Mouse (Mus musculus) heart, adult 2 months (tissue): Measurements from ENCODE around the gene Zcrb1. TPM values are rescaled to one million over a fixed set of nuclear protein-coding genes. Genes with fewer than 3 reads are reported as not detected.

Source experiments
- DNase-seq, 2 experiments: peaks; one replicate each; pipeline ENCODE4 v3.0.0; 2021
- H3K27ac ChIP-seq: fragments of 200-600 bp; 2 replicates; pipeline ENCODE4 v1.8.1; 2022
- H3K27me3 ChIP-seq: fragments of 200-500 bp; 2 replicates; pipeline ENCODE4 v1.6.1; 2012; ENCODE audit warnings: mild to moderate bottlenecking, low read length, inconsistent platforms, mixed read lengths; ENCODE audit not compliant: control insufficient read depth, insufficient read depth
- H3K36me3 ChIP-seq: fragments of 200-500 bp; 2 replicates; pipeline ENCODE4 v1.6.1; 2012; ENCODE audit warnings: low read length, inconsistent platforms; ENCODE audit not compliant: control insufficient read depth, insufficient read depth
- H3K4me1 ChIP-seq: fragments of 200-500 bp; 2 replicates; pipeline ENCODE4 v1.6.1; 2011; ENCODE audit warnings: low read length; ENCODE audit not compliant: control insufficient read depth, insufficient read depth
- H3K4me3 ChIP-seq: fragments of 200-600 bp; 2 replicates; pipeline ENCODE4 v1.8.1; 2022
- H3K79me2 ChIP-seq: fragments of 200-500 bp; replicated peaks from 2 replicates; pipeline ENCODE4 v1.6.1; 2012; ENCODE audit warnings: mild to moderate bottlenecking, inconsistent platforms, low read length, moderate library complexity, mixed read lengths; ENCODE audit not compliant: control insufficient read depth, insufficient read depth
- H3K9ac ChIP-seq: fragments of 200-500 bp; 2 replicates; pipeline ENCODE4 v1.6.1; 2012; ENCODE audit warnings: low read depth, mild to moderate bottlenecking, control low read depth, inconsistent platforms, low read length, mixed read lengths
- CTCF ChIP-seq: fragments of 200-600 bp; IDR thresholded peaks from 2 replicates; pipeline ENCODE4 v1.8.1; 2022; ENCODE audit warnings: antibody characterized with exemption, mild to moderate bottlenecking, moderate library complexity
- EP300 ChIP-seq: fragments of 200-500 bp; IDR thresholded peaks from 2 replicates; pipeline ENCODE4 v1.6.1; 2011; ENCODE audit warnings: low read depth, low read length, control low read depth; ENCODE audit not compliant: insufficient read depth
- POLR2A ChIP-seq: fragments of 200-500 bp; IDR thresholded peaks from 2 replicates; pipeline ENCODE4 v1.6.1; 2011; ENCODE audit warnings: mild to moderate bottlenecking, low read depth, low read length, control low read depth; ENCODE audit not compliant: insufficient read depth
- WGBS: fragments of 180-500 bp; shearing (Covaris S2); methylation state at CpG from one replicate; pipeline ENCODE4 v1.1.7; 2018; 5-methylcytosine and 5-hydroxymethylcytosine counted together
- intact Hi-C: fragments of 180-260 bp; cut with DNase I; formaldehyde crosslinking; loops from one replicate; pipeline ENCODE4 v1.15.1; 2025
- polyA plus RNA-seq: library from polyadenylated mRNA; depleted of rRNA; stranded (reverse); fragments of >200 nt; gene quantifications from 2 replicates; pipeline ENCODE4 v1.2.3, GENCODE M21; 2012
- total RNA-seq, 2 experiments: library from RNA; stranded (reverse); gene quantifications; 2 replicates each; pipeline ENCODE4 v1.2.3; 2021

Zcrb1 gene
- total and polyA plus RNA-seq, 3 experiments = 33.0 to 97.3 (median 89.3) TPM

GRCm38 (mm10) chr15:93406492-93406891 lies 8.4 kb upstream of the Zcrb1 start:
- no peaks in the 10 kb centered on the region for H3K4me1 ChIP-seq
- no peak for DNase-seq
- no peak overlapping the region for H3K9ac ChIP-seq
- intact Hi-C loops = no loop called here
- 94% methylated on average over 5 of the region's 5 CpGs for WGBS
- H3K36me3 ChIP-seq = no peaks in the 10 kb centered on the region; the same call in 1 of the 2 replicates
- H3K27me3 ChIP-seq = no peaks in the 10 kb centered on the region
- no peak overlapping the region for H3K27ac ChIP-seq
- H3K4me3 ChIP-seq = no peak overlapping the region
- TF ChIP-seq POLR2A (no peak), CTCF (no peak), EP300 (no peak)
- peaks cover 2% of the 10 kb centered on the region for H3K79me2 ChIP-seq

GRCm38 (mm10) chr15:93405446-93405986 lies 7.4 kb upstream of the Zcrb1 start:
- Histone ChIP-seq H3K36me3 (no peaks in the 10 kb centered on the region; the same call in 1 of the 2 replicates), H3K27ac (no peak overlapping the region), H3K79me2 (peaks cover 2% of the 10 kb centered on the region), H3K4me1 (no peaks in the 10 kb centered on the region), H3K9ac (no peak overlapping the region), H3K27me3 (no peaks in the 10 kb centered on the region), H3K4me3 (no peak overlapping the region)
- TF ChIP-seq CTCF (no peak), POLR2A (no peak), EP300 (no peak)
- intact Hi-C loops = no loop called here
- no peak for DNase-seq
- WGBS = 82% methylated on average over 7 of the region's 7 CpGs

- Histone ChIP-seq H3K27me3 (no peaks in the 10 kb centered on the region), H3K79me2 (peaks cover 2% of the 10 kb centered on the region), H3K36me3 (no peaks in the 10 kb centered on the region; the same call in 1 of the 2 replicates), H3K4me3 (no peak overlapping the region), H3K27ac (no peak overlapping the region), H3K4me1 (no peaks in the 10 kb centered on the region), H3K9ac (no peak overlapping the region)
- intact Hi-C loops = no loop called here
- TF ChIP-seq POLR2A (no peak), CTCF (no peak)
- no peak for DNase-seq
Observed at GRCm38 (mm10) chr15:93404849-93405248, 6.7 kb upstream of the Zcrb1 start.

GRCm38 (mm10) chr15:93402730-93403129 lies 4.6 kb upstream of the Zcrb1 start:
- intact Hi-C loops = no loop called here
- Histone ChIP-seq H3K9ac (no peak overlapping the region), H3K4me3 (no peak overlapping the region), H3K36me3 (no peaks in the 10 kb centered on the region; the same call in 1 of the 2 replicates), H3K27ac (no peak overlapping the region), H3K79me2 (peaks cover 2% of the 10 kb centered on the region), H3K4me1 (peaks cover 2% of the 10 kb centered on the region; the same call in 1 of the 2 replicates), H3K27me3 (no peaks in the 10 kb centered on the region)
- WGBS = 92% methylated on average over 2 of the region's 2 CpGs
- no peak for DNase-seq
- TF ChIP-seq POLR2A (no peak), EP300 (no peak), CTCF (no peak)

- intact Hi-C loops = no loop called here
- H3K27me3 ChIP-seq = no peaks in the 10 kb centered on the region
- TF ChIP-seq POLR2A (no peak), CTCF (no peak), EP300 (no peak)
- H3K79me2 ChIP-seq = peaks cover 3% of the 10 kb centered on the region
- H3K9ac ChIP-seq = no peak overlapping the region
- no peak overlapping the region for H3K27ac ChIP-seq
- DNase-seq = no peak
- peaks cover 5% of the 10 kb centered on the region; the same call in 1 of the 2 replicates for H3K36me3 ChIP-seq
- H3K4me1 ChIP-seq = peaks cover 3% of the 10 kb centered on the region
- WGBS = 59% methylated on average over 4 of the region's 4 CpGs
- no peak overlapping the region for H3K4me3 ChIP-seq
Observed at GRCm38 (mm10) chr15:93401446-93401845, 3.3 kb upstream of the Zcrb1 start.

GRCm38 (mm10) chr15:93398699-93399540 lies 786 bp upstream of the Zcrb1 start:
- intact Hi-C loops = loop anchor here (2.0 kb wide), 2 partner anchors 62 to 124 kb away; partner anchors contain the start of genes Gxylt1 and Yaf2
- DNase-seq = peak in 1 of 2 experiments; percentile 19
- Histone ChIP-seq H3K36me3 (peaks cover 5% of the 10 kb centered on the region; the same call in 1 of the 2 replicates), H3K4me1 (peaks cover 3% of the 10 kb centered on the region), H3K79me2 (peaks cover 4% of the 10 kb centered on the region), H3K27me3 (no peaks in the 10 kb centered on the region), H3K9ac (peak overlapping the region; percentile 93), H3K27ac (peak overlapping the region; percentile 86), H3K4me3 (peak overlapping the region; percentile 91)
- 8% methylated on average over 36 of the region's 36 CpGs for WGBS
- TF ChIP-seq POLR2A (no peak), CTCF (no peak), EP300 (no peak)
